Mouse (Mus musculus) bone marrow, adult 2 months (tissue): ENCODE data around the gene Mnt. TPM values are rescaled to one million over a fixed set of nuclear protein-coding genes. Genes with fewer than 3 reads are reported as not detected.
A peak's percentile ranks its signal among the peaks of the same experiment; 100 is the strongest.
"Not testable (repeated sequence)": the region's sequence is repeated elsewhere in the genome, so short reads cannot be mapped to it uniquely, and the experiment has no call there.

ENCODE experiments used
- H3K27ac ChIP-seq: fragments of 200-500 bp; 2 replicates; pipeline ENCODE4 v1.5.1; 2012; ENCODE audit warnings: low read depth, mild to moderate bottlenecking, control low read depth, inconsistent platforms, low read length; ENCODE audit not compliant: control insufficient read depth, poor library complexity, insufficient read depth
- H3K4me1 ChIP-seq: fragments of 200-500 bp; 2 replicates; pipeline ENCODE4 v1.6.1; 2011; ENCODE audit warnings: low read length; ENCODE audit not compliant: control insufficient read depth, insufficient read depth
- H3K4me3 ChIP-seq: fragments of 200-500 bp; replicated peaks from 2 replicates; pipeline ENCODE3; 2011; ENCODE audit warnings: mild to moderate bottlenecking, low read depth, low read length, control low read depth; ENCODE audit not compliant: control insufficient read depth
- CTCF ChIP-seq: fragments of 200-500 bp; IDR thresholded peaks from 2 replicates; pipeline ENCODE4 v1.5.1; 2011; ENCODE audit warnings: low read length, control low read depth; ENCODE audit not compliant: control insufficient read depth, insufficient read depth
- POLR2A ChIP-seq: fragments of 200-500 bp; IDR thresholded peaks from 2 replicates; pipeline ENCODE4 v1.6.1; 2011; ENCODE audit warnings: low read depth, mild to moderate bottlenecking, control low read depth, low read length, borderline replicate concordance; ENCODE audit not compliant: control insufficient read depth
- WGBS: fragments of 180-500 bp; shearing (Covaris S2); methylation state at CpG from one replicate; pipeline ENCODE4 v1.1.7; 2018; 5-methylcytosine and 5-hydroxymethylcytosine counted together
- polyA plus RNA-seq: library from polyadenylated mRNA; stranded (reverse); fragments of >200 nt; gene quantifications from 2 replicates; pipeline ENCODE4 v1.2.4, GENCODE M21; 2011; ENCODE audit warnings: low replicate concordance; ENCODE audit not compliant: missing spikeins, insufficient read depth, insufficient read length

Gene Mnt
- polyA plus RNA-seq: 9.6 and 20.3 TPM in 2 replicates

DNA sequence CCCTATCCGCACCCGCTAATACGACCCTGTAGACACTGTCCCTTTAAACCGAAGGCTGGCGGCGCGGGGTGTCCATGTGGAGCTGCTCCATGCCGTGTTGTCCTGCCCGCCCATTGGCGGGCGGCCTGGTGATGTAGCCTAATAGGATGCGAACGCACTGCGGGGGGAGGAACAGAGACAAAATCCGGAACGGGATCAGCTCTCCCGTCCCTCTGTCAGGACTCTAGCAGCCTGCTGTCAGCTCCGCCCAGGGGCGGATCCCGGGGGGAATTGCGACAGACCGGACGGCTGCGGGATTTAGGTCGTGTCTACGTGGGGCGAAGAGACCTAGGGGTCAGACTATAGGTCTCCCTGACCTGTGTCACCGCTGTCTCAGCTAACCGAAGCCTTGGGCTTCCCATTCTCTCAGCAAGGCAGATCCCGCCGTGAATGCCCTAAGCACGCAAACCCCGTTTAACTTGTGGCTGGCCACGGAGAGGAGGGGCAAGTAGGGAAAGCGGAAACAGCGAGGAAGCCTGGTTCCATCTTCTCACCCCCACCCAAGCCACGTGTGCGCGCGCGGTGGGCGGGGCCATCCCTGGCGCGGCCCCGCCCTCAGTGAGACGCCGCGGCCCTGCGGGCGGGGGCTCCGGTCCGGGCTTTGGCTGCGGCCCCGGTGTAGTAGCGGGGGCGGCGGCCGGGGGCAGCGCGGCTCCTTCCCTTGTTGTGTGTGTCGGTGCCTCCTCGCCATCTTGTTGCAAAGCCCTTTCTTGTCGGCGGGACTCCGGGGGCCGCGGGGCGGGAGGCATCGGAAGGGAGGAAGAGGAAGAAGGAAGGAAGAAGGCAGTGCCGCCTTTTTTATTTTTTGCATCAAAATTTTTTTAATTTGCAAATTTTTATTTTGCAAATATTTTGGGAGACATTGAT, at the start of gene Mnt:
Gene Mnt (plus strand): TSS at position 665 of the 906 bp plus-strand sequence.
- H3K4me1 ChIP-seq: peaks cover 10% of the 10 kb centered on the region

DNA sequence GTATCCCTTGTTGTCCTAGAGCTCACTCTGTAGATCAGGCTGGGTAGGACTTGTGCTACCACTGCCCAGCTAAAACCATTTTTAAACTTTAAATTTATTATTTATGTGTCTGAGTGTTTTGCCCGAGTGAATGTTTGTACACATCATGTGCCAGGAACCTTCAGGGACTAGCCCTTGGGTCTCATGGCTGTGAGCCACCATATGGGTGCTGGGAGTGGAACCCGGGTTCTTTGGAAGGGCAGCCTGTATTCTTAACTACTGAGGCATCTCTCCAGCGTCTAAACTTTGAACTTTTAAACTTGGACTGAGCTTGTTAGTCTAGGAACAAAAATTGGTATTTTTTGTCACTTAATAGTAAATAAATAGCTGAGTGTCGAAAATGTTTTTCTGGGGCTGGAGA, 37.8 kb upstream of the Mnt start:
- no peak overlapping the region for H3K27ac ChIP-seq
- H3K4me1 ChIP-seq: no peaks in the 10 kb centered on the region
- TF ChIP-seq POLR2A: no peak
- TF ChIP-seq CTCF: no peak
- H3K4me3 ChIP-seq: no peak overlapping the region
- WGBS: 85% methylated on average over 4 of the region's 4 CpGs

More for the DNA sequence above, at the start of gene Mnt:
- peak within 1 kb of the TSS; percentile 85 for H3K27ac ChIP-seq
- peak; percentile 62; the same call in 1 of the 2 replicates for TF ChIP-seq POLR2A
- TF ChIP-seq CTCF: no peak
- H3K4me3 ChIP-seq: peak within 1 kb of the TSS; percentile 67
- WGBS: under 1% methylated on average over 70 of the region's 70 CpGs

DNA sequence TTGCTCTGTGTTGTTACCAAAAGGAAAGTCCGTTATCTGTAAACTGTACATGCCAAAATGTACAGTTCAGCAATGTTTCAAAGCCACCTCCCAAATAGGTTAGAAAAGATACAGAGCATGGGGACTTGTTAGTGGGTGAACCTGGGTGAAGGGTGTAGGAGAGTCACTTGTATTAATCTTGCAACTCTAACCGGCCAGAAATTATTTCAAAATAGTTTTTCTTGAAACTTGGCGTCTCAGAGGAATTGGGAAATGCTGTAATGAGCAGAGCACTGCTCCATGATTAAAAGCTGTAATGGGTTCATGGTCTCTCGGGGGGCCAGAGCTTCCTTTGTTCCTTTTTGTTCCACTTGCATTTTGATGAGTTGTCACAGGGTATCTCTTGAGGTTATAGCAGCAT, 30.1 kb upstream of the Mnt start:
- H3K27ac ChIP-seq: no peak overlapping the region
- no peak for TF ChIP-seq POLR2A
- no peak for TF ChIP-seq CTCF
- no peaks in the 10 kb centered on the region; the same call in 1 of the 2 replicates for H3K4me1 ChIP-seq
- 39% methylated on average over 4 of the region's 4 CpGs for WGBS
- no peak overlapping the region for H3K4me3 ChIP-seq

GRCm38 (mm10) chr11:74804081-74804627, 26.6 kb upstream of the Mnt start:
- Histone ChIP-seq H3K4me1 (no peaks in the 10 kb centered on the region; the same call in 1 of the 2 replicates), H3K27ac (no peak overlapping the region), H3K4me3 (no peak overlapping the region)
- TF ChIP-seq CTCF (no peak), POLR2A (no peak)
- 90% methylated on average over 3 of the region's 3 CpGs for WGBS

DNA sequence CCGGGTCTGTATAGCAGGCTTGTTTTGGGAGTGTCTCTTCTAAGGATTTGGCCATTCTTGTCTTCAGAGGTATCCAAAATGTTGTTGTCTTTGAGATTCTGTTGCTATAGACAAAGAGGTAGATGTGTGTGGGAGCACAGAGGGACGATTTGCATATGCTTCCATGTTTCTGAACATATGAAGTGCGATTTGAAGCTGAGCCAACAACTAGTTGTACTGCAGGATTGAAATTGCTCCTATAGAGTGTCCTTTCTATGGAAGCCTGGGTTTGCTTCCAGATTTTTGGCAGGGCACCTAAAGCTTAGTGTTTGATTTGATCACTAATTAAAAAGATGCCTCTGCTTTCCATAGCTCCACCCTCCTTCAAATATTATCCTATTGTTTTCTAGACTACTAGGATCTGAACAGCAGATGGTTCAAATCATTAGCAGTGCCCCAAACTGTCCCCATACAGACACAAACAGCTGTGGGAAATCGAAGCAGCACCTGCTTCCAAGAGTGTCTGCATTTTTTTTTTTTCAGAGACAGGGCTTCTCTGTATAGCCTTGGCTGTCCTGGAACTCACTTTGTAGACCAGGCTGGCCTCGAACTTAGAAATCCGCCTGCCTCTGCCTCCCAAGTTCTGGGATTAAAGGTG, 23.4 kb upstream of the Mnt start:
- no peak overlapping the region for H3K27ac ChIP-seq
- 86% methylated on average over 6 of the region's 6 CpGs for WGBS
- no peaks in the 10 kb centered on the region for H3K4me1 ChIP-seq
- TF ChIP-seq CTCF: no peak
- H3K4me3 ChIP-seq: no peak overlapping the region

DNA sequence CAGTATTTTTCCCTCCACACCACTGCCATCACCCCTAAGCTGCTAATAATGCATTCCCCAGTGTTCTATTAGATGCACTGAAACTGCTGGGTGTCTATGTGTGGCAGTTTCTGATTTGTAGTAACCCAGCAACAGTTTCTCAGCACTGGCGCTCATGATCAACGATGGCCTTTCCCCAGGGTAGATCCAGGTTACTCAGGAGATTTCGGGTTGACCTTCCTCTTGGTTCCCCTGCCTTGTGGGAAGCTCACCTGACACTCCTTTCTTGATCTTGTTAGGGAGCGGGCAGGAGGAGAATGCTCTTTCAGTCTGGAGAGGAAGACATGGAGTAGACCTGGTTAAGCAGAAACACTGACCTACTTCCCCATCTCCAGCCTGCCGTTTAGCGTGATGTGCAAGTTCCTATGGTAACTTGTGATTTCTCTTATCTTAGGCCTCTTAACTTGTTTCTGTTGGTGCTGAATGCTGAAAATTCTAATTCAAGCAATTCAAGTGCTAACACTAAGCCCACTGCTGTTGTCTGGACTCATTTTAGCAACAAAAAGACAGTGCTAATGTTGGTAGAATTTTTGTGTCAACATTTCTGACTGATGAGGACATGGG, 22.4 kb upstream of the Mnt start:
- no peak overlapping the region for H3K27ac ChIP-seq
- WGBS: 80% methylated on average over 6 of the region's 6 CpGs
- no peaks in the 10 kb centered on the region for H3K4me1 ChIP-seq
- no peak for TF ChIP-seq POLR2A
- no peak for TF ChIP-seq CTCF
- H3K4me3 ChIP-seq: no peak overlapping the region

- TF ChIP-seq POLR2A (no peak), CTCF (no peak)
- Histone ChIP-seq H3K27ac (no peak overlapping the region), H3K4me3 (no peak overlapping the region), H3K4me1 (no peaks in the 10 kb centered on the region)
Measured at GRCm38 (mm10) chr11:74810134-74810533, 20.6 kb upstream of the Mnt start.

DNA sequence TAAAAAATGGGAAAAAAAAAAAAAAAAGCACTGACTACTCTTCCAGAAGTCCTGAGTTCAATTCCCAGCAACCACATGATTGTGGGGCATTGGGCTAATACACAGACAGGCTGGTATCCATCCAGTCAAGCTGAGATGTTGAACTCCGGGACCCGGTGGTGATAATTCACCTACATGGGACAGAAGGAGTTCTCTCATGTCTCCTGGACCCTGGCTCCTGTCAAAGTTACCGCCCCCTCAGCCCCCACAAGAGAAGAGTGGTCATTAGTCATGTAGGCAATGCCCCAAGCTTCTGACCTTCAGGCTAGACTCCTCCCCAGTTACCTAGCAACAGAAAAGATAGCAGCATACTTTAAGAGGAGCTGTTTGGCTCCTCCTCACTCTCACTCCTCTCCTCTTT, 19.7 kb upstream of the Mnt start:
- 88% methylated on average over 3 of the region's 3 CpGs for WGBS
- not testable (repeated sequence) for H3K4me3 ChIP-seq, H3K27ac ChIP-seq, H3K4me1 ChIP-seq
